In genomic region chr6:115123262-115124201, GRCm38 (mm10) we compare ENCODE assay signal across 8 mouse cellular contexts. TPM values are rescaled to one million over a fixed set of nuclear protein-coding genes. Genes with fewer than 3 reads are reported as not detected.
DNase-seq lines count a peak whose midpoint lies in the region; ATAC-seq and TF ChIP-seq lines count a peak whose summit lies in the region.

No protein-coding gene starts in this region.

- H3K4me1 ChIP-seq in CH12.LX (ENCODE audit: control insufficient read depth in 1 of 2, insufficient read depth in 2 of 2): peaks cover 13 to 51% of the 10 kb centered on the region in 2 experiments
- H3K4me1 ChIP-seq in embryonic facial prominence, embryonic 12.5 days: peaks cover 4% of the 10 kb centered on the region; the same call in 1 of the 2 replicates
- peaks cover 7% of the 10 kb centered on the region for H3K4me1 ChIP-seq in heart, embryonic 15.5 days (replicated peaks)

- DNase-seq in CH12.LX (ENCODE audit: extremely low read depth): peak; percentile 91
- peak; percentile 42 to 88 for DNase-seq in left cerebral cortex, adult 8-10 months (ENCODE audit: low spot score in 2 of 2)
- DNase-seq in telencephalon, adult 2 months (ENCODE audit: low read depth, low spot score): peak; percentile 84
- DNase-seq in testis, postnatal 14 days (ENCODE audit: low spot score): no peak

- in situ Hi-C loops in CH12.LX (cut with MboI; ENCODE audit: low pct_ligation_motif_present, low pct_unique_long_range_greater_than_20kb, low sequenced_read_pairs): no loop called here

- TF ChIP-seq CTCF in CH12.LX (conservative IDR thresholded peaks at IDR 0.05 in 1 of 2, IDR thresholded peaks at IDR 0.05 in 1 of 2; ENCODE audit: low read depth in 2 of 2, low read length in 2 of 2): no peak

- no peak; the same call in 1 of the 2 replicates for TF ChIP-seq RAD21 in CH12.LX (IDR thresholded peaks at IDR 0.05; ENCODE audit: low read depth, low read length)

- peak overlapping the region; percentile 15 to 39 (median 37) for H3K4me3 ChIP-seq in CH12.LX (replicated peaks in 1 of 3; ENCODE audit: low read depth in 2 of 3, low read length in 2 of 3, poor library complexity in 1 of 3)
- no peak overlapping the region for H3K4me3 ChIP-seq in embryonic facial prominence, embryonic 12.5 days
- no peak overlapping the region for H3K4me3 ChIP-seq in heart, embryonic 15.5 days

- H3K79me2 ChIP-seq in CH12.LX (replicated peaks; ENCODE audit: control insufficient read depth, extremely low read depth, insufficient read depth, poor library complexity, severe bottlenecking): no peaks in the 10 kb centered on the region

- peak overlapping the region; percentile 14 for H3K4me2 ChIP-seq in CH12.LX (ENCODE audit: insufficient read depth, low read depth, poor library complexity, severe bottlenecking)
- H3K4me2 ChIP-seq in embryonic facial prominence, embryonic 12.5 days (replicated peaks): no peak overlapping the region
- peak overlapping the region; percentile 51 for H3K4me2 ChIP-seq in heart, embryonic 15.5 days

- ATAC-seq in activated CD4-positive, CD25-positive, alpha-beta regulatory T cell, adult 4 months: peak; percentile 92
- ATAC-seq in embryonic facial prominence, embryonic 12.5 days (ENCODE audit: insufficient number of reproducible peaks, insufficient read depth, low FRiP score, low TSS enrichment): peak; percentile 67; the same call in 1 of the 2 replicates
- peak; percentile 69; the same call in 1 of the 2 replicates for ATAC-seq in heart, embryonic 15.5 days (replicated peaks; ENCODE audit: insufficient number of reproducible peaks, insufficient read depth, low FRiP score, low read depth)
- peak; percentile 77 for ATAC-seq in megakaryocyte-erythroid progenitor cell, adult 5-6 weeks (replicated peaks; ENCODE audit: low FRiP score, low TSS enrichment, poor library complexity, severe bottlenecking)

- no peaks in the 10 kb centered on the region for H3K27me3 ChIP-seq in CH12.LX (replicated peaks)
- no peaks in the 10 kb centered on the region for H3K27me3 ChIP-seq in embryonic facial prominence, embryonic 12.5 days
- H3K27me3 ChIP-seq in heart, embryonic 15.5 days: no peaks in the 10 kb centered on the region; the same call in 1 of the 2 replicates

- peak; percentile 40 for TF ChIP-seq EP300 in CH12.LX (IDR thresholded peaks at IDR 0.05; ENCODE audit: low read length)

- dilution Hi-C loops in CH12.LX (cut with MboI; ENCODE audit: extremely low pct_ligation_motif_present, extremely low pct_unique_long_range_greater_than_20kb, low sequenced_read_pairs): no loop called here

- 18% methylated on average over 10 of the region's 10 CpGs for WGBS in embryonic facial prominence, embryonic 12.5 days
- 18% methylated on average over 10 of the region's 10 CpGs for WGBS in heart, embryonic 15.5 days

- no peak overlapping the region for H3K27ac ChIP-seq in CH12.LX (ENCODE audit: insufficient read depth, low read depth)
- H3K27ac ChIP-seq in embryonic facial prominence, embryonic 12.5 days: no peak overlapping the region; the same call in 1 of the 2 replicates
- 0 out of 2 replicates have a peak overlapping the region, but pooled peaks have one; percentile 3 for H3K27ac ChIP-seq in heart, embryonic 15.5 days

- peak; percentile 66 for TF ChIP-seq POLR2A in CH12.LX (IDR thresholded peaks at IDR 0.05; ENCODE audit: low read depth, low read length)

- no peaks in the 10 kb centered on the region for H3K9me3 ChIP-seq in CH12.LX (replicated peaks; ENCODE audit: low read length)
- no peaks in the 10 kb centered on the region for H3K9me3 ChIP-seq in embryonic facial prominence, embryonic 12.5 days
- H3K9me3 ChIP-seq in heart, embryonic 15.5 days (replicated peaks): no peaks in the 10 kb centered on the region

- H3K36me3 ChIP-seq in CH12.LX (replicated peaks in 1 of 2; ENCODE audit: control insufficient read depth in 1 of 2, insufficient read depth in 1 of 2, low read length in 1 of 2): no peaks in the 10 kb centered on the region
- H3K36me3 ChIP-seq in embryonic facial prominence, embryonic 12.5 days: no peaks in the 10 kb centered on the region
- H3K36me3 ChIP-seq in heart, embryonic 15.5 days: no peaks in the 10 kb centered on the region

- H3K9ac ChIP-seq in CH12.LX (ENCODE audit: insufficient read depth, low read depth): 0 out of 2 replicates have a peak overlapping the region, but pooled peaks have one; percentile 1
- no peak overlapping the region for H3K9ac ChIP-seq in embryonic facial prominence, embryonic 12.5 days
- H3K9ac ChIP-seq in heart, embryonic 15.5 days: no peak overlapping the region

TF ChIP-seq in CH12.LX, 34 proteins besides CTCF, POLR2A, EP300 and RAD21:
- TF ChIP-seq PAX5 (IDR thresholded peaks at IDR 0.05; ENCODE audit: low read length) (no peak), MYC (IDR thresholded peaks at IDR 0.05; ENCODE audit: low read depth, low read length) (0 out of 2 replicates have a peak, but pooled peaks have one; percentile 18), JUND (conservative IDR thresholded peaks at IDR 0.05; ENCODE audit: low read depth, low read length) (no peak), CHD2 (IDR thresholded peaks at IDR 0.05; ENCODE audit: low read length) (no peak), USF1 (IDR thresholded peaks at IDR 0.05; ENCODE audit: low read depth, low read length) (no peak), MAZ (IDR thresholded peaks at IDR 0.05; ENCODE audit: low read depth, low read length) (no peak), NELFE (IDR thresholded peaks at IDR 0.05; ENCODE audit: low read depth, low read length) (peak; percentile 58), MAX (IDR thresholded peaks at IDR 0.05; ENCODE audit: low read length) (no peak), RCOR1 (conservative IDR thresholded peaks at IDR 0.05; ENCODE audit: low read depth, low read length) (no peak), JUN (IDR thresholded peaks at IDR 0.05; ENCODE audit: insufficient read depth, low read depth, low read length) (no peak), MXI1 (IDR thresholded peaks at IDR 0.05; ENCODE audit: low read depth, low read length) (peak; percentile 49), ETS1 (conservative IDR thresholded peaks at IDR 0.05; ENCODE audit: low read depth, low read length) (peak; percentile 45; the same call in 1 of the 2 replicates), CHD1 (IDR thresholded peaks at IDR 0.05; ENCODE audit: low read depth, low read length) (no peak), ZC3H11A (IDR thresholded peaks at IDR 0.05; ENCODE audit: low read depth, low read length) (no peak), ZNF384 (IDR thresholded peaks at IDR 0.05; ENCODE audit: low read depth, low read length) (no peak), HCFC1 (IDR thresholded peaks at IDR 0.05; ENCODE audit: low read depth, low read length) (no peak; the same call in 1 of the 2 replicates), ELF1 (IDR thresholded peaks at IDR 0.05; ENCODE audit: low read depth, low read length) (0 out of 2 replicates have a peak, but pooled peaks have one; percentile 22), USF2 (conservative IDR thresholded peaks at IDR 0.05; ENCODE audit: low read depth, low read length) (no peak), TBP (conservative IDR thresholded peaks at IDR 0.05; ENCODE audit: low read depth, low read length) (0 out of 2 replicates have a peak, but pooled peaks have one; percentile 39), KAT2A (IDR thresholded peaks at IDR 0.05; ENCODE audit: insufficient replicate concordance, low read length) (no peak), TCF12 (IDR thresholded peaks at IDR 0.05; ENCODE audit: low read depth, low read length) (peak; percentile 80), ZKSCAN1 (IDR thresholded peaks at IDR 0.05; ENCODE audit: borderline replicate concordance, low read depth, low read length) (no peak), E2F4 (IDR thresholded peaks at IDR 0.05; ENCODE audit: insufficient replicate concordance, low read depth, low read length) (no peak), BHLHE40 (IDR thresholded peaks at IDR 0.05; ENCODE audit: low read depth, low read length) (peak; percentile 81), IRF4 (IDR thresholded peaks at IDR 0.05; ENCODE audit: low read depth, low read length) (peak; percentile 69), MEF2A (IDR thresholded peaks at IDR 0.05; ENCODE audit: borderline replicate concordance, low read depth, low read length) (peak; percentile 43; the same call in 1 of the 2 replicates), MAFK (IDR thresholded peaks at IDR 0.05; ENCODE audit: insufficient replicate concordance, low read length) (no peak), SMC3 (IDR thresholded peaks at IDR 0.05; ENCODE audit: low read depth, low read length) (no peak), NRF1 (IDR thresholded peaks at IDR 0.05; ENCODE audit: low read depth, low read length) (no peak), UBTF (IDR thresholded peaks at IDR 0.05; ENCODE audit: low read depth, low read length) (no peak), ZMIZ1 (IDR thresholded peaks at IDR 0.05; ENCODE audit: low read depth, low read length) (no peak), SIN3A (IDR thresholded peaks at IDR 0.05; ENCODE audit: low read length) (no peak)

RNA-seq across cellular contexts. Expression of gene Syn2, which starts 11.2 kb away (rescaled TPM):
- total RNA-seq in CH12.LX (2012; rRNA removed): 0.55 and 0.59 TPM in 2 replicates
- 1.2 and 1.6 TPM in 2 replicates for total RNA-seq in CH12.LX (2014; rRNA removed)
- 1.2 and 1.3 TPM in 2 replicates for polyA plus RNA-seq in CH12.LX (2012; ENCODE audit: insufficient read length, low read depth)
- polyA plus RNA-seq in activated CD4-positive, CD25-positive, alpha-beta regulatory T cell, adult 4 months (2017; shearing (Covaris generic)): not detected
- 4.6 and 5.6 TPM in 2 replicates for polyA plus RNA-seq in embryonic facial prominence, embryonic 12.5 days (2016; fragmentation: Nextera tagmentation; extraction: Ambion mirVana)
- polyA plus RNA-seq in heart, embryonic 15.5 days (2015; fragmentation: Nextera tagmentation; extraction: Ambion mirVana): 1.4 and 2.1 TPM in 2 replicates
- total RNA-seq in left cerebral cortex, adult 8-10 months (2022): 100 to 1,000 TPM; 393 to 448 (median 420) TPM
- not detected in 2 replicates for total RNA-seq in megakaryocyte-erythroid progenitor cell, adult 5-6 weeks (2014; fragmentation: Nextera tagmentation)
- not detected in 2 replicates for total RNA-seq in megakaryocyte-erythroid progenitor cell, adult 5-6 weeks (2017)

Comparison
In these comparisons a context has a peak if more than half of its experiments do, and no peak if none do; other contexts are left out.
1. H3K4me3 ChIP-seq: peak in CH12.LX (3 of 3); none in embryonic facial prominence, embryonic 12.5 days (single experiment) and heart, embryonic 15.5 days (single experiment).
2. Peak in every context shown above with its lines, with median percentiles within 50 percentile points of each other: ATAC-seq.